Mouse (Mus musculus): ENCODE results near the gene Adora2a. TPM values are rescaled to one million over a fixed set of nuclear protein-coding genes. Genes with fewer than 3 reads are reported as not detected.
"Not testable (repeated sequence)": the region's sequence is repeated elsewhere in the genome, so short reads cannot be mapped to it uniquely, and the experiment has no call there.

The Adora2a gene
- polyA plus RNA-seq, 1 experiment from 2014 or later, result 3.8 TPM

GRCm38 (mm10) chr10:75337231-75337630 is 20.6 kb downstream of the Adora2a start:
- Histone ChIP-seq H3K4me2 (ENCODE audit: low read depth, low read length) (no peak overlapping the region), H3K27ac (replicated peaks; ENCODE audit: low read depth, low read length) (no peak overlapping the region), H3K27me3 (ENCODE audit: control insufficient read depth, insufficient read depth, low read length) (no peaks in the 10 kb centered on the region), H3K9me3 (replicated peaks; ENCODE audit: control insufficient read depth, low read length) (no peaks in the 10 kb centered on the region), H3K4me1 (ENCODE audit: control insufficient read depth, insufficient read depth, low read length) (no peaks in the 10 kb centered on the region), H3K4me3 (ENCODE audit: low read depth, low read length) (no peak overlapping the region), H3K36me3 (replicated peaks; ENCODE audit: control insufficient read depth, insufficient read depth, low read depth, low read length) (no peaks in the 10 kb centered on the region), H3K9ac (replicated peaks; ENCODE audit: low read length) (no peak overlapping the region)
- ATAC-seq (replicated peaks; ENCODE audit: insufficient number of reproducible peaks, low FRiP score, low TSS enrichment, low read depth) (no peak), DNase-seq (ENCODE audit: low spot score) (no peak)
- WGBS, result 86% methylated on average over 10 of the region's 10 CpGs

GRCm38 (mm10) chr10:75338852-75339251 is 22.2 kb downstream of the Adora2a start:
- no peaks in the 10 kb centered on the region for H3K4me1 ChIP-seq (ENCODE audit: control insufficient read depth, insufficient read depth, low read length)
- no peaks in the 10 kb centered on the region for H3K36me3 ChIP-seq (replicated peaks; ENCODE audit: control insufficient read depth, insufficient read depth, low read depth, low read length)
- ATAC-seq (replicated peaks; ENCODE audit: insufficient number of reproducible peaks, low FRiP score, low TSS enrichment, low read depth) (no peak), DNase-seq (ENCODE audit: low spot score) (no peak)
- H3K27ac ChIP-seq (replicated peaks; ENCODE audit: low read depth, low read length), result no peak overlapping the region
- H3K4me3 ChIP-seq (ENCODE audit: low read depth, low read length), result no peak overlapping the region
- H3K9me3 ChIP-seq (replicated peaks; ENCODE audit: control insufficient read depth, low read length), result no peaks in the 10 kb centered on the region
- no peaks in the 10 kb centered on the region for H3K27me3 ChIP-seq (ENCODE audit: control insufficient read depth, insufficient read depth, low read length)
- H3K9ac ChIP-seq (replicated peaks; ENCODE audit: low read length), result no peak overlapping the region
- H3K4me2 ChIP-seq (ENCODE audit: low read depth, low read length), result no peak overlapping the region
- 74% methylated on average over 5 of the region's 5 CpGs for WGBS

DNA sequence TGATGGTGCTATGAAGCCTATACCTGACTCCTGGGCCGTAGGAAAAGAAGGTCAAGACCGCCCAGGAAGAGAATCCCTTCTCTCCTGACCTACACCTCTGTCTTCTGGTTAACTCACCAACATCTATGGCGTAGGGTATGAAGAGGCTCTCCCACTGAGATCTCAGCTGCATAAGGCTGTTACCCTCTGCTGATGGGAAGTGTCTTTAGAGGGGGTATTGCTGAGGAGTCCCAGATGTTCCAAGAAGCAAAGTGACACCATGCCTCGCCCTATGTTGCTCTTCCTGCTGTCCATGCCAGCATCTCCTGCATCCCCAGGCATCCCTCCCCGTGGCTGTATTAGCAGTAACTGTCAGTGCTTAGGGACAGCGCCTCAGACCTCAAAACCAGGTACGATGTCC is 22.7 kb downstream of the Adora2a start:
- H3K4me2 ChIP-seq (ENCODE audit: low read depth, low read length), result no peak overlapping the region
- no peaks in the 10 kb centered on the region for H3K36me3 ChIP-seq (replicated peaks; ENCODE audit: control insufficient read depth, insufficient read depth, low read depth, low read length)
- H3K9me3 ChIP-seq (replicated peaks; ENCODE audit: control insufficient read depth, low read length), result no peaks in the 10 kb centered on the region
- H3K27me3 ChIP-seq (ENCODE audit: control insufficient read depth, insufficient read depth, low read length), result no peaks in the 10 kb centered on the region
- H3K4me1 ChIP-seq (ENCODE audit: control insufficient read depth, insufficient read depth, low read length), result no peaks in the 10 kb centered on the region
- WGBS, result 81% methylated on average over 7 of the region's 7 CpGs
- no peak for DNase-seq (ENCODE audit: low spot score)
- no peak for ATAC-seq (replicated peaks; ENCODE audit: insufficient number of reproducible peaks, low FRiP score, low TSS enrichment, low read depth)
- H3K4me3 ChIP-seq (ENCODE audit: low read depth, low read length), result no peak overlapping the region
- no peak overlapping the region for H3K27ac ChIP-seq (replicated peaks; ENCODE audit: low read depth, low read length)
- no peak overlapping the region for H3K9ac ChIP-seq (replicated peaks; ENCODE audit: low read length)

DNA sequence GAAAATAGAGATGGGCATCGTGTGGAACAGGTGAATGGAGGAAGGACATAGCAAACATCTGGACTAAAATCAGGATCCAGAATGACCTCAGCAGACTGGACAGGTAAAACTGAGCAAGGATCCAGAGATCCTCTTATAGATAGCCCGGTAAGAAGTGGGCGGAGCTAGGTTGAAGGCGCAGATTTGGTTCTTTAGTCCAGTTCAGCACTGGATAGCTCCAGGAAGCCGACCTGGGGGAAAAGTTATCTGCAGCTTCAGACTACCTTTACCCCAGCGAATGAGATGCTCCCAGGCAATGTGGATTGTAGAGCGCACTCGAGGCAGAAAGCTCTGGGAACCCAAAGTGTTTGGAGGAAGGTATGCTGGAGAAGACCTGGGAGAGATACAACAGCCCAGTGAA is 25.3 kb downstream of the Adora2a start:
- WGBS, result 33% methylated on average over 8 of the region's 8 CpGs
- no peaks in the 10 kb centered on the region for H3K36me3 ChIP-seq (replicated peaks; ENCODE audit: control insufficient read depth, insufficient read depth, low read depth, low read length)
- no peaks in the 10 kb centered on the region for H3K4me1 ChIP-seq (ENCODE audit: control insufficient read depth, insufficient read depth, low read length)
- DNase-seq (ENCODE audit: low spot score) (peak; percentile 63), ATAC-seq (replicated peaks; ENCODE audit: insufficient number of reproducible peaks, low FRiP score, low TSS enrichment, low read depth) (no peak)
- H3K9me3 ChIP-seq (replicated peaks; ENCODE audit: control insufficient read depth, low read length), result no peaks in the 10 kb centered on the region
- no peak overlapping the region for H3K4me3 ChIP-seq (ENCODE audit: low read depth, low read length)
- H3K27me3 ChIP-seq (ENCODE audit: control insufficient read depth, insufficient read depth, low read length), result no peaks in the 10 kb centered on the region
- H3K27ac ChIP-seq (replicated peaks; ENCODE audit: low read depth, low read length), result no peak overlapping the region
- no peak overlapping the region for H3K9ac ChIP-seq (replicated peaks; ENCODE audit: low read length)
- H3K4me2 ChIP-seq (ENCODE audit: low read depth, low read length), result no peak overlapping the region

- DNase-seq (ENCODE audit: low spot score); H3K4me2 ChIP-seq (ENCODE audit: low read depth, low read length); H3K27ac ChIP-seq (replicated peaks; ENCODE audit: low read depth, low read length); H3K4me1 ChIP-seq (ENCODE audit: control insufficient read depth, insufficient read depth, low read length); H3K9ac ChIP-seq (replicated peaks; ENCODE audit: low read length); H3K27me3 ChIP-seq (ENCODE audit: control insufficient read depth, insufficient read depth, low read length); H3K4me3 ChIP-seq (ENCODE audit: low read depth, low read length); H3K36me3 ChIP-seq (replicated peaks; ENCODE audit: control insufficient read depth, insufficient read depth, low read depth, low read length); ATAC-seq (replicated peaks; ENCODE audit: insufficient number of reproducible peaks, low FRiP score, low TSS enrichment, low read depth); H3K9me3 ChIP-seq (replicated peaks; ENCODE audit: control insufficient read depth, low read length): not testable (repeated sequence)
- WGBS, result 25% methylated on average over 1 of the region's 1 CpGs
Measured at GRCm38 (mm10) chr10:75344563-75344962, 27.9 kb downstream of the Adora2a start.

DNA sequence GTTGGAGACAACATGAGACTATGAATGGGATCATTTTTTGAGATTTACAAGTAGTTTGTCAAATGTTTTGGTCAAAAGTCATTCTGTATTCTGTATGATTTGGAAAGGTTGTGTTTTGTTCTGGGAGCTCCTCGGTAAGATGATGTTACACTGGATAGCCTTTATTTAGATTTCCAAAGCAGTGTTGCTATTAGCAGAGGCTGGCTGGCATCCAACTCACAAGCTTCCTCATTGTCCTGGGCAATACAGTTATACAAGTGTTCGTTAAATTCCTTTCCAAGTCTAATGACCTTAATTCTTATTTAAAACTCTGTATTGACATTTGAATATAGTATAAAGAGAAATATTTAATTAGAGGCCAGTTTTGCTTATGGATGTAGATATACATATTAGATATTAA is 28.6 kb downstream of the Adora2a start:
- no peaks in the 10 kb centered on the region for H3K9me3 ChIP-seq (replicated peaks; ENCODE audit: control insufficient read depth, low read length)
- H3K27ac ChIP-seq (replicated peaks; ENCODE audit: low read depth, low read length), result no peak overlapping the region
- DNase-seq (ENCODE audit: low spot score) (no peak), ATAC-seq (replicated peaks; ENCODE audit: insufficient number of reproducible peaks, low FRiP score, low TSS enrichment, low read depth) (no peak)
- WGBS, result 82% methylated on average over 2 of the region's 2 CpGs
- H3K4me3 ChIP-seq (ENCODE audit: low read depth, low read length), result no peak overlapping the region
- H3K4me1 ChIP-seq (ENCODE audit: control insufficient read depth, insufficient read depth, low read length), result no peaks in the 10 kb centered on the region
- no peak overlapping the region for H3K9ac ChIP-seq (replicated peaks; ENCODE audit: low read length)
- H3K4me2 ChIP-seq (ENCODE audit: low read depth, low read length), result no peak overlapping the region
- H3K27me3 ChIP-seq (ENCODE audit: control insufficient read depth, insufficient read depth, low read length), result no peaks in the 10 kb centered on the region
- no peaks in the 10 kb centered on the region for H3K36me3 ChIP-seq (replicated peaks; ENCODE audit: control insufficient read depth, insufficient read depth, low read depth, low read length)

DNA sequence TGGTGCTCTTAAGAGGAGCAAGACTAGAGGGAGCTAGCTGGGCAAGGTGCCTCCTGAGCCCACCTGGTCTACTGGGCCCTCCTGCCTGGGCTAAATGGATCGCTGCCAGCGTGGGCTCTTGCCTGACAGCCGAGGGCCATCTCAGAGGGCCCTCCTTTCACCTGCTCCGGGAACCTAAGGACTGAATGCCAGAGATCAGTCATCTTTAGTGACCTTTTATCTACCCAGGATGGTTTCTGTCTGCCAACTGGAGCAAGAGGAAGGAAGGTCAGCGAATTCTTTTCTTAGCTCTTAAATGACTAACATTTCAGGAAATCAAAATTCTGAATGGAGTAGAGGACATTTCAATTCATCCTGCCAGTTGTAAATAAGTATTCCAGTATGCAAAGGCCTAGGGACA is 33.9 kb downstream of the Adora2a start:
- Histone ChIP-seq H3K9ac (replicated peaks; ENCODE audit: low read length) (no peak overlapping the region), H3K27me3 (ENCODE audit: control insufficient read depth, insufficient read depth, low read length) (no peaks in the 10 kb centered on the region), H3K4me1 (ENCODE audit: control insufficient read depth, insufficient read depth, low read length) (no peaks in the 10 kb centered on the region), H3K27ac (replicated peaks; ENCODE audit: low read depth, low read length) (no peak overlapping the region), H3K4me3 (ENCODE audit: low read depth, low read length) (no peak overlapping the region), H3K4me2 (ENCODE audit: low read depth, low read length) (no peak overlapping the region), H3K9me3 (replicated peaks; ENCODE audit: control insufficient read depth, low read length) (no peaks in the 10 kb centered on the region), H3K36me3 (replicated peaks; ENCODE audit: control insufficient read depth, insufficient read depth, low read depth, low read length) (no peaks in the 10 kb centered on the region)
- no peak for ATAC-seq (replicated peaks; ENCODE audit: insufficient number of reproducible peaks, low FRiP score, low TSS enrichment, low read depth)
- no peak for DNase-seq (ENCODE audit: low spot score)
- 86% methylated on average over 5 of the region's 5 CpGs for WGBS

- no peak for ATAC-seq (replicated peaks; ENCODE audit: insufficient number of reproducible peaks, low FRiP score, low TSS enrichment, low read depth)
- no peaks in the 10 kb centered on the region for H3K4me1 ChIP-seq (ENCODE audit: control insufficient read depth, insufficient read depth, low read length)
- no peaks in the 10 kb centered on the region for H3K36me3 ChIP-seq (replicated peaks; ENCODE audit: control insufficient read depth, insufficient read depth, low read depth, low read length)
- H3K9ac ChIP-seq (replicated peaks; ENCODE audit: low read length), result no peak overlapping the region
- no peaks in the 10 kb centered on the region for H3K27me3 ChIP-seq (ENCODE audit: control insufficient read depth, insufficient read depth, low read length)
- 96% methylated on average over 12 of the region's 12 CpGs for WGBS
- no peak for DNase-seq (ENCODE audit: low spot score)
- no peak overlapping the region for H3K4me3 ChIP-seq (ENCODE audit: low read depth, low read length)
- no peaks in the 10 kb centered on the region for H3K9me3 ChIP-seq (replicated peaks; ENCODE audit: control insufficient read depth, low read length)
- no peak overlapping the region for H3K4me2 ChIP-seq (ENCODE audit: low read depth, low read length)
- no peak overlapping the region for H3K27ac ChIP-seq (replicated peaks; ENCODE audit: low read depth, low read length)
Measured at GRCm38 (mm10) chr10:75352541-75352940, 35.9 kb downstream of the Adora2a start.

Data from embryonic facial prominence, embryonic 11.5 days (tissue).